Mouse (Mus musculus) c-Kit-negative CD71-positive TER-119-positive erythroid progenitor cells, embryonic 14.5 days (primary cell): ENCODE measurements around the gene Rab11fip2.
A peak's percentile ranks its signal among the peaks of the same experiment; 100 is the strongest.

Experiments used
- DNase-seq: peaks from one replicate; pipeline ENCODE4 v3.0.0-alpha.2; 2013; ENCODE audit warnings: low read depth, low spot score

The Rab11fip2 gene

DNA sequence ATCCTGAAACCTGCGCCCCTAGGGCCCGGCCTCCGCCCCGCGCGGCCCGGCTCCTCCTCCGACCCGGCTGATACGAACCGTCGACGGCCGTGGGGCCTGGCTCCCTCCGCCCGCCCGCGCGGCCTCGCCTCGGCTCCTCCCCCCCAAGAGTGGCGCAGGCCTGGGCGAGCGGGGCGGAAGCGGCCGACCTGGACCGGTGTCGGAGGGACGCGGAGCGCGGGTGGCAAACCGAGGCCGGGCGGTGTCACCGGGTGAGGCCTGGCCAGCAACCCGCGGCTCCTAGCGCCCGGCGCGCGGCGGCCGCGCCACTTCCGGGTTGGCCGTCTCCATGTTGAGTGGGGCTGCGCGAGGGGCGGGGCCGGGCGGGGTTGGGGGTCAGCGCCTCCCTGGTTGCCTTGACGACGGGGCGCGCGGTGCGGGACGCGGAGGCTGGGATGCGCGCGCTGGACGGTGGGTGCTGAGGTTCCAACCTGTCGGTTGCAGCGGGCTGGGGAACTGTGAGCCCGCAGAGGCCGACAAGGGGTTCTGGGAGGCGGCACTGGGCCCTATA, at the start of gene Rab11fip2:
TSS of gene Rab11fip2 (minus strand) at position 333 of the 550 bp plus-strand sequence.
- DNase-seq, result peak; percentile 65

- no peak for DNase-seq
Observed at GRCm38 (mm10) chr19:59981588-59981987, 38.1 kb upstream of the Rab11fip2 start.

- no peak for DNase-seq
Observed at GRCm38 (mm10) chr19:59954936-59955335, 11.5 kb upstream of the Rab11fip2 start.

GRCm38 (mm10) chr19:59949731-59950130, 6.3 kb upstream of the Rab11fip2 start:
- no peak for DNase-seq

DNA sequence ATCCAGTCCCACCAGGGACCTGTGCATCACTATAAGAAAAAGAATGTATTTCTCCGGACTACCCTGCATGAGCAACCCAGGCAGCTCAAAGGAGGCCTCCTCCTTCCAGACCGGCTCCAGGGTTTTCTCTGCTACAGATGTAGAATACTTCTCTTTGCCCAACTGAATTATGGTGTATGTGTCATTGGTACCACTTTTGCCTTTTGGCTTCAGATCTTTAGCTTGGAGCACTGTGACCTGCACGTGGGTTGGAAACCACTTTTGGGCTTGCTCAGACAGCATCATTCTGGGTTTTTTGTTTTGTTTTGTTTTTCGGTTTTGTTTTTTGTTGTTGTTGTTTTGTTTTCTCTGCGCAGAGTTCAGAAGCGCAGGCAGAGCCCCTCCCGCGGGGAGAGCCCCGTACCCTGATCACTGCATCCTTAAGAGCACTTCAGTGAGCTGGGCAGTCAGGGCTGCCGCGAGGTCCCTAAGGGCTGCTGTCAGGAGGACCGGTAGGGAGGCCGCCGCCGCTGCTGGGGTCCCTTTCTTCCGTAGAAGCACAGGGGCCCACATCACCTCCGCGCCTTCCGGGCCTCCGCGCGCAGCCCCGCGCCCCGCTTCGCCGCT, 635 bp downstream of the Rab11fip2 start:
- no peak for DNase-seq

DNA sequence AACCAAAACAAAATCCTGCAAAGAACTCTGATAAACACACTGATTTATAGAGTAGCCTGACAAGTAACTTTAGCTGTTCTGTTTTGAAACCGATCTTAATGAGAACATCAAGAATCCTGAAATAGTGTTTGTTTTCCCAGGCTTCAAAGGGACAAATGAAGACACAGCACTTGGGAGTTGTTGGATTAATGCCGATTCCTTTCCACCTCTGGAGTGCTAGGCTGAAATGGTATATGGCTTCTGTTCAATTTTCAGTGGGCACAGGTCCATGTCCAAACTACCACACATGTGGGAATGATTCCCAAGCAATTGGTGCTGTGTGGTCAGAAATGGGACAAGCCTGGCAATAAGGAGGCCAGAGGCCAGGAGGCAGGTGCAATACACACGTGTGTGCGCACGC, 3.7 kb downstream of the Rab11fip2 start:
- DNase-seq, result no peak

- no peak for DNase-seq
Observed at GRCm38 (mm10) chr19:59932085-59932484, 11.4 kb downstream of the Rab11fip2 start.

DNA sequence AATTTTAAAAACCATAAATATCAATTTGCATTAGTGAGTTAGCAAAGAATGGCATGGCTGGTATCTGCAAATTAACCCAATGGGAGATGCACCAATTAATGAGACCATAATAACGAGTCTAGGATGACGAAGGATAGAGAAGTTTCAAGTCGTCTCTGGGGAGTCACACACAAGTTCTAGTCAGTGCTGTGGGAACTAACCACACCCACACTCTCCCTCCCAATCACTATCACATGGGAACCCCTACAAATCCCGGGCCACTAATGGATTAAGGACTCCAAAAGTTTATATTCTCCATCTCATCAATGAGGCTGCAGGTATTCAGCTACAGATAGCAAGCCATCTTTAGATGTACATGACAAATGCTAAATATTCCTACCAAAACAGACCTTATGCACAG, 14.8 kb downstream of the Rab11fip2 start:
- no peak for DNase-seq

- DNase-seq, result no peak
Observed at GRCm38 (mm10) chr19:59926125-59926524, 17.3 kb downstream of the Rab11fip2 start.

- no peak for DNase-seq
Observed at GRCm38 (mm10) chr19:59920846-59921245, 22.6 kb downstream of the Rab11fip2 start.

DNA sequence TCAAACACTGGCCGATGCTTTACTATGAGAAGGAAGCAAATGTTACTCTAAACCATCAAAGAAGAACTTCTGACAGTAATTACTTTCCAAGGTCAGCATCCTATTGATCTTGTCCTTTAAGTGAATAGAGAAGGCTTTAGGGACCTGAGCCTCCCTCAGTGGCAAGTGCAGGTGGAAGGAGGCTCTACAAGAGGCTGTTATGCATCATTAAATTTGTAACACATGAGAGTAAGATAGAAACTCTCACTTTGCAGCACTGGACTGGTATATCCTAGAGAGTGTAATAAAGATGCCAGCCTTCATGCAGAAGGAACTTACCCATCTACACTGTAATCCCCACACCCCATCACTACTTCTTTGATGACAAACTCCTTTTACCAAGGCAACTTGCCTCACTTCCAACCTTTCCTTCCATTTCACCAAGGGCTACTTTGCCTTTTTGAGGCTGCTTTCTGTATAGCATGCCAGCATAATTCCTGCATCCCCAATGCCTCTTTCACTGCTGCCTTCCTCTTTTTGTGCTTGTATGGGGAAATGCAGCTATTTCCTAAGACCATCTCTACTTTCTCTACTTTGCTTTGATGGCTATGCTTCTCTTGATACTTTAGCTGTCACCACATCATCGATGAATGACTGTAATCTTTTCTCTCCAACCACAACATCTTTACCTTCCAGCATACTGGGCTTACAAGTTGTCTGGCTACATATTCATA, 25.4 kb downstream of the Rab11fip2 start:
- DNase-seq, result no peak

DNA sequence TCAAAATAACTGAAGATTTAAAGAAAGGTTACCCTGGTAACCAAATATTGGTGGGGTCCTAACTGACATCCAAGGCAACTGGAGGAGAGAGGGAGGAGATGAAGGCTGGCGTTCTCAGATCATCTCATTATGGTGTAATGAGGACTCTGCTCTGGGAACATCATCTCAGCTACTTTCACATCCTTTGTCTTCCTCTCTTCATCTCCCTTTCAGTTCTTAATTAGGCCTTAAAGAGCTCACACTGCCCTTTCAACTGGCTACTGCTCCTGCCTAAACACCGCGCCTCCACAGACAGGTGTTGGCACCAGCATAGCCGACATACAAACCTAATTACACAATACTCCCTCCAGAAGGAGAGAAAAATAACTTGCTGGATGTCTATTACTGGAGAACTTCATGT, 31.9 kb downstream of the Rab11fip2 start:
- DNase-seq, result no peak

DNA sequence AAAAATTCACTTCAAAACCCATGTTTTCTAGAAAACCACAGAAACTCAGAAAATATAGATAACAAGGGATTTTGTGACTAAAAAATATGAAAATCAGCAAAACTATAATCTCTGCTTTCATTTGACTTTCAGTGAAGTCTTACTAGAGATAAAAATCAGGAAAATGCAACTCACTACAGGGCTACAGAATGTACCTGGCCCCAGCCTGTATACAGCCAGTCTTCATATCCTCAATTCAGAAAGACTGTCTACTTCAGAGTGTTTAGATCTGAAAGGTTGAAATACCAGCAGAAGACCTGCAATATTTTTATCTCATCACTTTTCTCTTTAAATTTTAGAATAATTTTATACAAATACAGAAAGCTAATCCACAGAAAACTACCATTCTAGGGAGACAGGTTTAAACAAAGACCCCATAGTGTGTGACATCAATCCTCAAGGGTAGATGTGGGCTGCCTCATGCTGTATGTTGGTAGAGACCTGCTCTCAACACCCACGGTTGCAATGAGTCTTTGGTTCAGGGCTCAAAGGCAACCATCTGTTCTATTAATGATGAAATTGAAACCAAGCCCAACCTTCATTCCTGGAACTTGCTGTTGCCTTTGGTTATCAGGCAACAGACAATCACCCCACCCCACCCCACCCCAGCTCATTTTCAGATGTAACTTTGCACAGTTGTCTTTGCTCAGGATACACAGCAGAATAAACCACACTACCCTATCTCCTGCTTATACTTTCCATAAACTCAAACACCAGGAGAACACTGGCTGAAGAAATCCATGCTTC, 38.0 kb downstream of the Rab11fip2 start:
- peak; percentile 34 for DNase-seq

DNA sequence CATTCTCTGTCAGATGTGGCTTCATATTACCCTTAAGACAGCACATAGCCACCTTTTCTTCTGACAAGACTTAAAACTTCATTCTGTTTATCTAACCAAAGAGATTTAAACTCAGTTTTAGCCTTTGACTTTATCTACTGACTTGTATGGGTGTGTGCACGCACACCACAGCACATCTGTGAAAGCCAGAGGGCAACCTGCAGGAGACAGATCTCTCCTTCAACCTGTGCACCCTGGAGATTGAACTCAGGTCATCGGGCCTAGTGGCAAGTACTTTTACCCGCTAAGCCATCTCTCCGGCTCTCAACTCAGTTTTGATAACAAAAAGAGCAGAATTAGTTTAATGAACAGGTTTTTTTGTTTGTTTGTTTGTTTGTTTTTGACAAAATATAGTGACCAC, 43.5 kb downstream of the Rab11fip2 start:
- DNase-seq, result no peak

DNA sequence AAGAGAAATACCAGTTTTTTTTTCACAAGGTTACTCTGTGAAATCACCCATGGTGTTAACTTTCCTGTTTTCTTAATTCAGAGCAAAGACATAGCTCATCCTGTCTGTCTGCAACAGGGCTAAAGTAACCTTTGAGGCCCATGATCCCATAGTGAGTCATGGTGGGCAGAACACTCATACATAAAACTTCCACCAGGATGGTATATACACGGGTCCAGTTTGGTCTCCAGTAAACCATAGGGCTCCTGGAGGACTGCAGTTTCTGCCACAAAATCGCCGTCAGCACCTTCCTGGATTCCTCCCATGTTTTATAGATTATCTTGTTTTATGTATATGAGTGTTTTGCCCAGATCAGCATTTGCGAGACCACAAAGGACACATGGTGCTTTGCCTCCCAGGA, 45.2 kb downstream of the Rab11fip2 start:
- DNase-seq, result no peak

GRCm38 (mm10) chr19:59889383-59889782, 54.1 kb downstream of the Rab11fip2 start:
- no peak for DNase-seq

- no peak for DNase-seq
Observed at GRCm38 (mm10) chr19:59888846-59889245, 54.6 kb downstream of the Rab11fip2 start.

- no peak for DNase-seq
Observed at GRCm38 (mm10) chr19:59887866-59888265, 55.6 kb downstream of the Rab11fip2 start.

DNA sequence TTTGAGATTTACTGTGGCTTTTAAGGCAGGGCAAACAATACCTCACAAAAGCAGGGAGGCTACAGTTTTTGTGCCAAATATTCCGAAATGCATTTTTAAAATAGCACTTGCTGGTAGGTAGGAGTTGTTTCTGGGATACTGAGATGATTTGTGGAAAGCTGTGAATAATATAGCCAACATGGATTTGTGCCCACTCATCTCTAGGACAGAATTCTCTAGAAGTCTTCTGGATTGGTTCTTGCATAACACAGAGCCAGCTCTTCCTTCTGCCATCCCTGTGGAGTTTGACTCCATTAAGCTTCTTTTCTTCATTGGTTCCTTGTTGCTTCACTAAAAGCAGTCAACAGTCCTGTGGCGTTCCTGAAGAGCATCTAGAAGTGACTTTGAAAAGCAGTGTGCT, 58.2 kb downstream of the Rab11fip2 start:
- no peak for DNase-seq

DNA sequence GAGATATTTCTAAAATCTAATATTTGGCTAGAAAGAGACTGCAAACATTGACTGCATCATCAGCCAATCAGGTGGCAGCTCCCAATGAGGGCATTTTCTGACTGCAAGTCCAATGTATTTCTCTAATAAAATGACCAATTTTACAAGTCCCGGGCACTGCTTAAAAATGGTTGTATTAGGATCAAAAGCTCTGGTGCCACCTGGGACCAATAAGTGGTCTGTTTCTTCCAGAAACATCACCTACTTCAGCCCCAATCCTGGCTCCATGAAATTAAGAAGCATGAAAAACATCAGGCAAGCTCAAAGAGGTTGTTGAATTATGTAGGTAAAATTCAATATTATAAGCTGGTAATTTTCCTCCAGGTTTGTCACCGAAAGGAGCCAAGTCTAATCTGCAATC, 66.2 kb downstream of the Rab11fip2 start:
- DNase-seq, result no peak

- DNase-seq, result no peak
Observed at GRCm38 (mm10) chr19:59866666-59867065, 76.8 kb downstream of the Rab11fip2 start.

DNA sequence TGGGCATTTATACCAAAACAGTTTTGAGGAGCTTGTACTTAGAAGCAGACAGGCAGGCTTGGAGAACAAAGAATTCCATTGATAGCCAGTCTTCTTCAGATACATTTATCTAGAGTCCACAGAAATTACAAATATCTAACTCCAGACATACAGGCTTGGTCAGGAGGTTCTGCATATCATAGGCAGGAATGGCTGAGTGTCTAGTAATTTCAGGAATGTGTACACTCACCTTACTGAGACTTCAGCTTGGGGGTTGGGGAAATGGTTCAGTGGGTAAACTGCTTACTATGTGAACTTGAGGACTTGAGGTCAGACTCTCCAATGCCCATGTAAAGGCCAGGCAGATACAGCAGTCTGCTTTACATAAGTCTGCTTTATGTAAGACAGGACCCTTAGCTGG, 81.0 kb downstream of the Rab11fip2 start:
- no peak for DNase-seq
